Mouse (Mus musculus) midbrain, embryonic 15.5 days (tissue): ENCODE measurements around the gene Vmn1r131. TPM values are rescaled to one million over a fixed set of nuclear protein-coding genes. Genes with fewer than 3 reads are reported as not detected.
"Not testable (repeated sequence)": the region's sequence is repeated elsewhere in the genome, so short reads cannot be mapped to it uniquely, and the experiment has no call there.

Experiments
- ATAC-seq: fragments of 200-750 bp; cut with Nextera tagmentation; replicated peaks from 2 replicates; pipeline ENCODE4 v1.8.0; 2017; ENCODE audit warnings: moderate TSS enrichment
- H3K27ac ChIP-seq: fragments of 300-500 bp; sonication (generic); 2 replicates; pipeline ENCODE4 v1.5.1; 2015; ENCODE audit warnings: mild to moderate bottlenecking, inconsistent platforms
- H3K27me3 ChIP-seq: fragments of 300-500 bp; sonication (generic); replicated peaks from 2 replicates; pipeline ENCODE4 v1.6.1; 2015; ENCODE audit warnings: inconsistent platforms
- H3K36me3 ChIP-seq: fragments of 300-500 bp; sonication (generic); replicated peaks from 2 replicates; pipeline ENCODE4 v1.6.1; 2015; ENCODE audit warnings: inconsistent platforms
- H3K4me1 ChIP-seq: fragments of 300-500 bp; sonication (generic); 2 replicates; pipeline ENCODE4 v1.6.1; 2015; ENCODE audit warnings: inconsistent platforms
- H3K4me2 ChIP-seq: fragments of 300-500 bp; sonication (generic); 2 replicates; pipeline ENCODE4 v1.6.1; 2015; ENCODE audit warnings: inconsistent platforms, mild to moderate bottlenecking, moderate library complexity
- H3K4me3 ChIP-seq: fragments of 300-500 bp; sonication (generic); 2 replicates; pipeline ENCODE4 v1.5.1; 2015; ENCODE audit warnings: mild to moderate bottlenecking, inconsistent platforms
- H3K9ac ChIP-seq: fragments of 300-500 bp; sonication (generic); 2 replicates; pipeline ENCODE4 v1.6.1; 2015; ENCODE audit warnings: mild to moderate bottlenecking, inconsistent platforms
- H3K9me3 ChIP-seq: fragments of 300-500 bp; sonication (generic); 2 replicates; pipeline ENCODE4 v1.6.1; 2016; ENCODE audit warnings: inconsistent platforms
- WGBS: fragments of 180-500 bp; shearing (Covaris S2); methylation state at CpG from one replicate; pipeline ENCODE4 v1.1.7; 2015; ENCODE audit warnings: mixed read lengths; 5-methylcytosine and 5-hydroxymethylcytosine counted together
- polyA plus RNA-seq: library from polyadenylated mRNA; unstranded; fragments of >200 nt; fragmentation: Nextera tagmentation; extraction: Ambion mirVana; gene quantifications from 2 replicates; pipeline ENCODE4 v1.2.1, GENCODE M21; 2015

Vmn1r131 gene
- polyA plus RNA-seq, result not detected in 2 replicates

GRCm38 (mm10) chr7:21545990-21546389 is at the start of gene Vmn1r131:
Gene Vmn1r131 (minus strand): TSS chr7:21546090.
- H3K27me3 ChIP-seq, H3K9ac ChIP-seq, H3K4me1 ChIP-seq, H3K4me2 ChIP-seq, ATAC-seq, H3K4me3 ChIP-seq, H3K36me3 ChIP-seq, H3K9me3 ChIP-seq, H3K27ac ChIP-seq: not testable (repeated sequence)
- WGBS, result no CpG with 5 or more reads among the region's 2 CpGs

- H3K9ac ChIP-seq, H3K9me3 ChIP-seq, H3K27me3 ChIP-seq, ATAC-seq, H3K4me3 ChIP-seq, H3K4me2 ChIP-seq, H3K36me3 ChIP-seq, H3K4me1 ChIP-seq, H3K27ac ChIP-seq: not testable (repeated sequence)
- no CpG with 5 or more reads among the region's 3 CpGs for WGBS
These were observed 34.4 kb downstream of the Vmn1r131 start, which contains the start of gene Vmn1r130 for GRCm38 (mm10) chr7:21511480-21511879. Gene Vmn1r130 (plus strand): TSS chr7:21511780.

Other genes starting within 250 kb of the Vmn1r131 start
- gene Vmn1r126, start 244.6 kb downstream of the Vmn1r131 start, polyA plus RNA-seq, result not detected in 2 replicates
- gene Vmn1r127, start 226.2 kb downstream of the Vmn1r131 start, polyA plus RNA-seq, result not detected in 2 replicates
- gene Vmn1r128, start 196.7 kb downstream of the Vmn1r131 start, polyA plus RNA-seq, result not detected in 2 replicates
- gene Vmn1r129, start 184.8 kb downstream of the Vmn1r131 start, polyA plus RNA-seq, result not detected in 2 replicates
- not detected in 2 replicates for gene Gm6882, start 113.3 kb downstream of the Vmn1r131 start, polyA plus RNA-seq
- gene Vmn1r130, start 34.3 kb downstream of the Vmn1r131 start, polyA plus RNA-seq, result not detected in 2 replicates
- gene Vmn1r132, start 68.0 kb upstream of the Vmn1r131 start, polyA plus RNA-seq, result not detected in 2 replicates
- not detected in 2 replicates for gene Gm4175, start 215.4 kb upstream of the Vmn1r131 start, polyA plus RNA-seq